Mouse (Mus musculus): ENCODE results near the gene St8sia6. TPM values are rescaled to one million over a fixed set of nuclear protein-coding genes. Genes with fewer than 3 reads are reported as not detected.

The St8sia6 gene
- total and polyA plus RNA-seq, 2 experiments from 2014 or later, result 0.70 to 9.1 TPM

DNA sequence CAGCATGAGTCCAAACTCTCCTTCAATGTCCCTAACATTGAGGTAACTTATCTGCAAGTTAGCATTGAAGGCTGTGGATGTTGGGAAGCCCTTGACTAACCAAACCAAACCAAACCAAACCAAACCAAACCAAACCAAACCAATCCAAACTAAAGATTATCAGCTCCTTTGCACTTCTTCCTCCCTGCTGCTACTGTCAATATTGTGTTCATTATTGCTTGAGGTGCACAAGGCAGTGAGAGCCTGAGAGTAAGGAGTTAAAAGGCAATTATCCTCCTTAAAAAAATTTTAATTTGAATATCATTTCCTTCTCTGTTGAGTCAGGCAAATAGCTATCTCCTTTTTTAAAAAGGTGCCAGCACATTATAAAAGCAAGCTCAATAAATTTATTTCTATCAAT is 190.8 kb downstream of the St8sia6 start:
- TF ChIP-seq EP300 (IDR thresholded peaks at IDR 0.05; ENCODE audit: low read depth) (no peak), CTCF (IDR thresholded peaks at IDR 0.05; ENCODE audit: low read depth) (no peak)
- Histone ChIP-seq H3K4me2 (ENCODE audit: low read depth, low read length) (no peak overlapping the region), H3K4me1 (ENCODE audit: control insufficient read depth, insufficient read depth) (no peaks in the 10 kb centered on the region), H3K4me3 (ENCODE audit: low read depth, low read length) (no peak overlapping the region), H3K9ac (replicated peaks; ENCODE audit: low read depth, low read length) (no peak overlapping the region), H3K27ac (ENCODE audit: low read depth) (no peak overlapping the region), H3K9me3 (replicated peaks; ENCODE audit: control insufficient read depth, low read length) (no peaks in the 10 kb centered on the region), H3K27me3 (ENCODE audit: control insufficient read depth, insufficient read depth, low read length) (no peaks in the 10 kb centered on the region), H3K36me3 (replicated peaks; ENCODE audit: control insufficient read depth, insufficient read depth, low read length) (no peaks in the 10 kb centered on the region)
- DNase-seq (ENCODE audit: low spot score) (no peak), ATAC-seq (ENCODE audit: insufficient read depth, low read depth) (no peak)

Other genes starting within 250 kb of the St8sia6 start
- gene Trdmt1, start 249.4 kb downstream of the St8sia6 start, total RNA-seq (2014; rRNA removed; ENCODE audit: low replicate concordance), result 5.7 and 19.0 TPM in 2 replicates
- 9.3 and 10.3 TPM in 2 replicates for gene Trdmt1, start 249.4 kb downstream of the St8sia6 start, polyA plus RNA-seq (2015; fragmentation: Nextera tagmentation; extraction: Ambion mirVana)
- gene Vim, start 220.1 kb downstream of the St8sia6 start, total RNA-seq (2014; rRNA removed; ENCODE audit: low replicate concordance), result 2,529 and 2,768 TPM in 2 replicates
- 696 and 707 TPM in 2 replicates for gene Vim, start 220.1 kb downstream of the St8sia6 start, polyA plus RNA-seq (2015; fragmentation: Nextera tagmentation; extraction: Ambion mirVana)

Measured in heart, postnatal 0 days (tissue).